Mouse (Mus musculus) retina, postnatal 1 day (tissue): ENCODE measurements at regions not wholly inside any gene's neighbourhood (a gene's known extent, or its start where the extent isn't known, plus 50 kb on each side); places are given as distances from the start of the nearest gene placed in this dataset.

Experiments used
- DNase-seq: peaks from one replicate; pipeline ENCODE4 v3.0.0-alpha.2; 2012

DNA sequence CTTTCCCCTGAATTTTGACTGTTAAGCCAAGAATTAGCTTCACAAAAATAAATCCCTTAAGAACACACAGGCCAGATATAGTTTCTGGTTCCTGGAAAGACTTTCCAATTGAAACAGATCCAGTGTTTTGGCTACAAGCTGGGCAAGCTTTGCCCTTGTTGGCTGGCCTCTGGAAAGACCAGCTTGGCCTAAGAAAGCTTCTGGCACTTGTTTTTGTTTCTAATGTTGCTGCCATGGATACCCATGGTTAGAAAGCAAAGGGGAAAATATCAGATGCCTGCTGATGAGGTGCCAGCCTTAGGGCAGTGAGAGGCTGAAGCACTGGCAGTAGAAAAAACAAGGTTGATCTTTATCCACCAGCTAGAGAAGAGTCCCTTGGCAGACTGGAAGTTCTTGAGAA is 228.2 kb downstream of the Klhl13 start:
- DNase-seq: no peak

DNA sequence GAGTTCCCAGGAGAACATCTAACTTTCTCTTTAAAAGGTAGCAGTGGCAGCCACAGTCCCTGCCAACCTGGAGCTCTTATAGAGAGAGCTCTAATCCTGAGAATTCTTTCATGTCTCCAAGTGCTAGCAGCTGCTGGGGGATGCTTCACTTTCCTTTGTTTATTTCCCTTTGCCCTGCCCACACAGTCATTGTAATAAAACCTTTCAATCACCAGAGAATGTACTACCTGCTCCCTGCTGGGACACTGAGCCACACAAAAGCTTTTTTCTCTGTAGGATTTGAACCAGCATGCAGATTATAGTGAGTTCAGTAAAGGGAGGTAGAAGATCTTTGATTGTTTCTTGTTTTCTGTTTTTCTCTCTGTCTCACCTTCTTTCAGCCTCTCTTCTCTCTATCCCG is 269.0 kb downstream of the Klhl13 start:
- no peak for DNase-seq

DNA sequence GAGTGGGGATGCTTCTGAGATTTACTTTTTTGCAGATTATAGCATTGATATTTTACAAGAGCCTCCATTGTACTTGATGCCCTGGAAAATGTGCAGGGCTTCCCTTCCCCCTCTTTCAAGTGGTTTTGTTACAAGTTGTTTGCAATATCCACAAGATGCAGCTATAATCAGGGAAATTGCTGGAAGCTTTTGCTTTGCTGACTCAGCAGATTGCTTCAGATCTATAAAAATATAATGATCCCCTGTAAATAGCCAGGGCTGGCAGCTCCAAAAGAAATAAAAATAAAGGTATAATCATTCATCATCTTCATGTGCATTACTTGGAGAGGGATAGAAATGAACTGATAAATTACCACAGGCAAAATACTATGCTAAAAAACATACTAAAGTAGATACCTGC is 272.1 kb downstream of the Klhl13 start:
- no peak for DNase-seq

DNA sequence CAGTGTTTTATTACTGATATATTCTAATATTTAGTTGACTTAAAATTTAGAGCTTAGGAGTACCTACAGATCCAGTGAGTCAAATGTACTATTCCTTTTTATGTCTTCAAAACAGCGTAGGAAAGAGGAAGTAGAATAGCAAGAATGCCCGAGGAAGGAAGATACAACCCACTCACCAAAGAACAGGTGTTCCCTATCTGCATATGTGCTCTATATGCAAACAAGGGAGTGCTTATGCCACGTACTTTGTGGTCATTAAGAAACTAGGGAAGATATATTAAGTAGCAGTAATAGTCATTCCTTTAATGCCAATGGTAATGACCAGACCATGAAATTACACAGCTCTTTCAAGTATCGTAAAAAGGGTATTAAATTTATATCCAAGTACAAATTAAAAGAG is 298.4 kb downstream of the Klhl13 start:
- DNase-seq: no peak

DNA sequence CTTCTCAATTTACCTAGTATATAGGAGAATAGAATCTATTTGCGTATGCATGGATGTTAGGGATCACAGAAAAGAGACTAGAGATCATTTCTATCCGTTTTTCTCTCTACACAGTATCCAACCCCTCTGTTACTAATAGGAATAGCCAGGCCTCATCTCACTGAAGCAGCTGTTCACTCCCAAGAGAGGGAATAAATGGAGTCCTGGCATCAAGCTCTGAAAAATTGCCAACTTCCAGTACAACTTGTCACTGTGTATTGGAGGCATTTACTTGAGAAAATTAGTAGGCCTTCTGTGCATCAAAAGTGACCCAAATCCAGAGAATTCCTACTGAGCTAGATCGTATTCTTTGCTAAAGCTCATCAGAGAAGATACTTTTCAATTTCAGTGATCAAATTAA is 337.3 kb downstream of the Klhl13 start:
- peak; percentile 1 for DNase-seq

DNA sequence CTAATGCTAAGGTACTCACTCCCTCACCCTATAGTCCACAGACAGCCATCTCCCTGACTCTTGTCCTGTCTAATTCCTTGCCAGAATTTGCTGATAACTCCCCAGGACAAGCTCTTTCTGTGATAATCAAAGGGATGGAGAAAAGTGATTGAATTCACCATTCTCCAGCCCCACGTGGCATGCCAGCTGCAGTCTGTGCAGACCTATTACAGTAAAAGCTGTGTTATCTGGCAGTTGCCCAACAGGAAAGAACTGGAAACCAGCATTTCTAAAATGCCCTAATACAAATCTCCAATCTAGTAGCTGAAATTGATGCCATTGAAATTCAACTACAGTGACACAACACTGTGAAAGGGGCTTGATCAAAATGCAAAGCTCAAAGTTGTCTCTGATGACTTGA is 349.3 kb downstream of the Klhl13 start:
- no peak for DNase-seq

DNA sequence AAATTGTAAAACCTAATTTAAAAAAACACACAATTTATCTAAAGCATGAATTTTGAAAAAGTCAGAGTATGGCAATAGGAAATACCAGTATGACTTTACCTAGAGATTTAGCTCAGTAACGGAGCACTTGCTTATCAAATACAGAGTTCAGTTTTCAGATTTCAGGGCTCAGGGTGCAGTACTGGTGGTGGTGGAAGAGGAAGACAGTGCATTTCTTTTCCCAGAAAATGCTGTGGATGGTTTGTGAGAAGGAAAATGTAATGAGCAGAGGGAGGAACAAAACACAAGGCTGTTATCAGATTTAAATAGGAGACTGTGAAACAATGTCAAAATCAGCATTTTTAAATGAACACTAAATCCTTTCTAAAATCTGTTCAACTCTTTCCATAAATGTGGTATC is 349.8 kb downstream of the Klhl13 start:
- no peak for DNase-seq
